Mouse (Mus musculus) hindbrain, postnatal 0 days (tissue): ENCODE data around the gene Mmd2. TPM values are rescaled to one million over a fixed set of nuclear protein-coding genes. Genes with fewer than 3 reads are reported as not detected.
A peak's percentile ranks its signal among the peaks of the same experiment; 100 is the strongest.

Experiments used
- ATAC-seq: fragments of 200-750 bp; cut with Nextera tagmentation; 2 replicates; pipeline ENCODE4 v1.8.0; 2017; ENCODE audit warnings: mild to moderate bottlenecking, moderate TSS enrichment, moderate library complexity
- DNase-seq: peaks from one replicate; pipeline ENCODE4 v3.0.0-alpha.2; 2015; ENCODE audit warnings: low spot score
- H3K27ac ChIP-seq: fragments of 300-500 bp; sonication (generic); 2 replicates; pipeline ENCODE4 v1.5.1; 2014; ENCODE audit warnings: mild to moderate bottlenecking
- H3K27me3 ChIP-seq: fragments of 300-500 bp; sonication (generic); 2 replicates; pipeline ENCODE4 v1.6.1; 2014; ENCODE audit warnings: low read length, mixed read lengths; ENCODE audit not compliant: insufficient read depth
- H3K36me3 ChIP-seq: fragments of 300-500 bp; sonication (generic); 2 replicates; pipeline ENCODE4 v1.6.1; 2014; ENCODE audit warnings: low read length, mixed read lengths; ENCODE audit not compliant: insufficient read depth
- H3K4me1 ChIP-seq: fragments of 300-500 bp; sonication (generic); 2 replicates; pipeline ENCODE4 v1.6.1; 2014; ENCODE audit warnings: antibody characterized with exemption, low read length, mixed read lengths; ENCODE audit not compliant: insufficient read depth
- H3K4me2 ChIP-seq: fragments of 300-500 bp; sonication (generic); 2 replicates; pipeline ENCODE4 v1.6.1; 2014; ENCODE audit warnings: low read depth, mild to moderate bottlenecking, low read length, moderate library complexity, mixed read lengths
- H3K4me3 ChIP-seq: fragments of 300-500 bp; sonication (generic); 2 replicates; pipeline ENCODE4 v1.5.1; 2014; ENCODE audit warnings: low read length
- H3K9ac ChIP-seq: fragments of 300-500 bp; sonication (generic); replicated peaks from 2 replicates; pipeline ENCODE4 v1.6.1; 2014; ENCODE audit warnings: mild to moderate bottlenecking, low read length, moderate library complexity, mixed read lengths
- H3K9me3 ChIP-seq: fragments of 300-500 bp; sonication (generic); 2 replicates; pipeline ENCODE4 v1.6.1; 2016; ENCODE audit warnings: low read length, mixed read lengths
- CTCF ChIP-seq: IDR thresholded peaks from 2 replicates; pipeline ENCODE4 v1.5.1; 2016; ENCODE audit warnings: antibody characterized with exemption, control low read depth, low read depth
- WGBS: fragments of 180-500 bp; shearing (Covaris S2); extraction: QIAGEN DNeasy Blood & Tissue Kit; methylation state at CpG from one replicate; pipeline ENCODE4 v1.1.7; 2014; 5-methylcytosine and 5-hydroxymethylcytosine counted together
- polyA plus RNA-seq: library from polyadenylated mRNA; unstranded; fragments of >200 nt; fragmentation: Nextera tagmentation; extraction: Ambion mirVana; gene quantifications from 2 replicates; pipeline ENCODE4 v1.2.1, GENCODE M21; 2015
- total RNA-seq: library from RNA; depleted of rRNA; stranded (reverse); fragments of >200 nt; gene quantifications from 2 replicates; pipeline ENCODE4 v1.2.3, GENCODE M21; 2014

Mmd2 gene
- total and polyA plus RNA-seq, 2 experiments from 2014 or later, result 151 to 182 TPM

DNA sequence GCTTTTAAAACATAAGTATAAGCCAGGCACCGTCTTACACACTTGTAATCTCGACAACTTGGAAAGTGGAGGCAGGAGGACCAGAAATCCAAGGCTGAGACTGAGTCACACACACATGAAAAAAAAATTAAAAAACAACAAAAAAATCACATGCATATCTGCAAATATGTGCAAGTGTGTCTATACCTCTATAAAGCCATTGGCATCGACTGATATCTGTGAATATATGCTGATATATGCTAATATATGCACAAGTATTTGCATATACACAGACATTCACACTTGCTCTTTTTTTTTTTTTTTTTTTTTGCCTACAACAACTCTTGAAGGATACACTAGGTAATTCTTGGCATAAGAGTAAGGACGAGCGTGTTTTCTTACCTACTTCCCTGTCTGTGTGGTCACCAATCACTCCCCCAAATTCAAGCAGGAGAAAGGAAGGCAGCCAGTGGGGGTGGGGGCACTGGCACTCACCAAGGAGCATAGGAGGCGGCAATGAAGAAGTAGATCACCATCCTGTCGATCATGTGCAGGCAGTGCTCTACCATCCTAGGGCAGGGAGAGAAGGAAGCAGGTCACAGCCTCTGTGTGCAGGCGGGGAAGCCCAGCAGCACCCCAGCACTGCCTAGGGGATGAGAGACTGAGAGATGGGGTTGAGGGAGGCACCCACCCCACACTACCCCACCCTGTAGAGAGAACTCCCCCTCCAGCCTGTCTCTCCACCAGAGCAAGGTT is 34.1 kb downstream of the Mmd2 start:
- no peaks in the 10 kb centered on the region for H3K4me1 ChIP-seq
- DNase-seq, result no peak
- WGBS, result 70% methylated on average over 8 of the region's 8 CpGs
- H3K27me3 ChIP-seq, result no peaks in the 10 kb centered on the region
- H3K27ac ChIP-seq, result no peak overlapping the region
- ATAC-seq, result no peak
- H3K36me3 ChIP-seq, result peaks cover 7% of the 10 kb centered on the region; the same call in 1 of the 2 replicates
- H3K4me3 ChIP-seq, result no peak overlapping the region
- H3K9me3 ChIP-seq, result no peaks in the 10 kb centered on the region
- H3K9ac ChIP-seq, result no peak overlapping the region
- no peak overlapping the region for H3K4me2 ChIP-seq
- no peak for TF ChIP-seq CTCF

GRCm38 (mm10) chr5:142564606-142565005 is 44.0 kb downstream of the Mmd2 start:
- 90% methylated on average over 1 of the region's 1 CpGs for WGBS
- Histone ChIP-seq H3K4me1 (no peaks in the 10 kb centered on the region), H3K4me2 (no peak overlapping the region), H3K9ac (no peak overlapping the region), H3K27me3 (no peaks in the 10 kb centered on the region), H3K9me3 (no peaks in the 10 kb centered on the region), H3K4me3 (no peak overlapping the region), H3K27ac (no peak overlapping the region), H3K36me3 (peaks cover 7% of the 10 kb centered on the region; the same call in 1 of the 2 replicates)
- no peak for TF ChIP-seq CTCF
- ATAC-seq (no peak), DNase-seq (no peak)

DNA sequence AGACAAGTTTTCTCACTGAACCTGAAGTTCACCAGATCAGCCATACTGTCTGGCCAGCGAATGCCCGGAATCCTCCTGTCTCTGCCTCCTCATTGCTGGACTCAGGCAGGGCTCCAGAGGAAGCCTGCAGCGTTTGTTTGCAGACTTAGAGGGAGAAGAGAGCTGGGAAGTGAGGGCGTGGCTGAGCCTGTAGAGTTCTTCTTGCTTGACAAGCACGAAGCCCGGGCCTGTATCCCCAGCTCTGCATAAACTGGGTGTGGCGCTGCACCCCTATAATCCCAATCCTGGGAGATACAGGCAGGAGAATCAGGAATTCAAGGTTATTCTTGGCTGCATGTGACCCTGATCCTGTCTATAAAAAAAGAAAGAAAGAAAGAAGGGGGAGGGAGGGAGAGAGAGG is 48.3 kb downstream of the Mmd2 start:
- TF ChIP-seq CTCF, result no peak
- Histone ChIP-seq H3K36me3 (no peaks in the 10 kb centered on the region), H3K4me1 (no peaks in the 10 kb centered on the region), H3K4me2 (no peak overlapping the region), H3K27ac (no peak overlapping the region), H3K27me3 (no peaks in the 10 kb centered on the region), H3K4me3 (no peak overlapping the region), H3K9ac (no peak overlapping the region), H3K9me3 (no peaks in the 10 kb centered on the region)
- ATAC-seq (no peak), DNase-seq (no peak)
- WGBS, result 60% methylated on average over 7 of the region's 7 CpGs

GRCm38 (mm10) chr5:142557397-142558067 is 51.1 kb downstream of the Mmd2 start:
- Histone ChIP-seq H3K27ac (no peak overlapping the region), H3K9ac (no peak overlapping the region), H3K9me3 (no peaks in the 10 kb centered on the region), H3K36me3 (no peaks in the 10 kb centered on the region), H3K27me3 (no peaks in the 10 kb centered on the region), H3K4me1 (no peaks in the 10 kb centered on the region), H3K4me2 (no peak overlapping the region), H3K4me3 (no peak overlapping the region)
- DNase-seq (peak; percentile 90), ATAC-seq (peak; percentile 89)
- peak; percentile 95 for TF ChIP-seq CTCF
- 25% methylated on average over 18 of the region's 21 CpGs for whole genome bisulfite sequencing

- no peak overlapping the region for H3K27ac ChIP-seq
- ATAC-seq (no peak), DNase-seq (no peak)
- no peak for TF ChIP-seq CTCF
- no peaks in the 10 kb centered on the region for H3K9me3 ChIP-seq
- no peaks in the 10 kb centered on the region for H3K27me3 ChIP-seq
- no peak overlapping the region for H3K9ac ChIP-seq
- WGBS, result 85% methylated on average over 4 of the region's 4 CpGs
- no peak overlapping the region for H3K4me3 ChIP-seq
- H3K4me2 ChIP-seq, result no peak overlapping the region
- H3K4me1 ChIP-seq, result no peaks in the 10 kb centered on the region
- H3K36me3 ChIP-seq, result no peaks in the 10 kb centered on the region
These were observed 51.9 kb downstream of the Mmd2 start for GRCm38 (mm10) chr5:142556721-142557120.

DNA sequence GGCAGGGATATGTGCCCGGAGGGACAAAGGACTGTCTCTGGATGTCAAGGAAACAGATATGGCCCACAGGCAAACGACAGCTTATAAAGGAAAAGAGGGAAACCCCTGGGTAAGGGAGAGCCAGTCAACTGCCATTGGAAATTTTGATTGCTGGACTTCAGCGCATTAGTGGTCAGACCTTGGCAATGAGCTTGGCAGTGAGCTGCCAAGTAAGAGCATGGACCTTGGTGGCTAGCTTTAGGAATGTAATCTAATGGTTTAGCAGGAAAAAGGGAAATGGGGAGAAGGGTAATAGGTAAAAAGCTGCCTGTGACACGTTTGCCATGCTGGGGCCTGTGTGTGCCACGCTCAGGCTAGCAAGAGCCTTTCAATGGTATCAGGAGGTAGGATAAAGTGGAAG is 52.7 kb downstream of the Mmd2 start:
- no peak for ATAC-seq
- H3K27me3 ChIP-seq, result no peaks in the 10 kb centered on the region
- H3K36me3 ChIP-seq, result no peaks in the 10 kb centered on the region
- H3K4me1 ChIP-seq, result no peaks in the 10 kb centered on the region
- H3K9me3 ChIP-seq, result no peaks in the 10 kb centered on the region
- no peak overlapping the region for H3K9ac ChIP-seq
- 83% methylated on average over 5 of the region's 5 CpGs for whole genome bisulfite sequencing
- no peak for TF ChIP-seq CTCF
- no peak for DNase-seq
- no peak overlapping the region for H3K4me3 ChIP-seq
- no peak overlapping the region for H3K27ac ChIP-seq
- H3K4me2 ChIP-seq, result no peak overlapping the region
